Mouse (Mus musculus) hindbrain, embryonic 13.5 days (tissue): ENCODE results near the gene Anapc11. TPM values are rescaled to one million over a fixed set of nuclear protein-coding genes. Genes with fewer than 3 reads are reported as not detected.
A peak's percentile ranks its signal among the peaks of the same experiment; 100 is the strongest.

Experiments
- ATAC-seq: fragments of 200-750 bp; cut with Nextera tagmentation; 2 replicates; pipeline ENCODE4 v1.8.0; 2017; ENCODE audit warnings: moderate TSS enrichment; ENCODE audit not compliant: low FRiP score
- H3K27ac ChIP-seq: fragments of 300-500 bp; sonication (generic); 2 replicates; pipeline ENCODE4 v1.5.1; 2015; ENCODE audit warnings: inconsistent platforms, mild to moderate bottlenecking, moderate library complexity
- H3K27me3 ChIP-seq: fragments of 300-500 bp; sonication (generic); 2 replicates; pipeline ENCODE4 v1.6.1; 2015; ENCODE audit warnings: mild to moderate bottlenecking, inconsistent platforms
- H3K36me3 ChIP-seq: fragments of 300-500 bp; sonication (generic); 2 replicates; pipeline ENCODE4 v1.6.1; 2015; ENCODE audit warnings: mild to moderate bottlenecking, inconsistent platforms
- H3K4me1 ChIP-seq: fragments of 300-500 bp; sonication (generic); replicated peaks from 2 replicates; pipeline ENCODE4 v1.6.1; 2015; ENCODE audit warnings: inconsistent platforms
- H3K4me2 ChIP-seq: fragments of 300-500 bp; sonication (generic); 2 replicates; pipeline ENCODE4 v1.6.1; 2015; ENCODE audit warnings: inconsistent platforms, mild to moderate bottlenecking, moderate library complexity
- H3K4me3 ChIP-seq: fragments of 300-500 bp; sonication (generic); 2 replicates; pipeline ENCODE4 v1.5.1; 2015; ENCODE audit warnings: mild to moderate bottlenecking, inconsistent platforms
- H3K9ac ChIP-seq: fragments of 300-500 bp; sonication (generic); 2 replicates; pipeline ENCODE4 v1.6.1; 2015; ENCODE audit warnings: mild to moderate bottlenecking, inconsistent platforms
- H3K9me3 ChIP-seq: fragments of 300-500 bp; sonication (generic); 2 replicates; pipeline ENCODE4 v1.6.1; 2016; ENCODE audit warnings: inconsistent platforms
- WGBS: fragments of 180-500 bp; shearing (Covaris S2); methylation state at CpG from one replicate; pipeline ENCODE4 v1.1.7; 2015; 5-methylcytosine and 5-hydroxymethylcytosine counted together
- polyA plus RNA-seq: library from polyadenylated mRNA; unstranded; fragments of >200 nt; fragmentation: Nextera tagmentation; extraction: Ambion mirVana; gene quantifications from 2 replicates; pipeline ENCODE4 v1.2.1, GENCODE M21; 2015

The Anapc11 gene
- polyA plus RNA-seq, 1 experiment from 2014 or later, result 192 TPM

GRCm38 (mm10) chr11:120588531-120588930, 9.7 kb upstream of the Anapc11 start:
- ATAC-seq, result no peak
- Histone ChIP-seq H3K4me2 (no peak overlapping the region), H3K27ac (no peak overlapping the region), H3K27me3 (no peaks in the 10 kb centered on the region), H3K4me3 (no peak overlapping the region), H3K4me1 (no peaks in the 10 kb centered on the region), H3K36me3 (peaks cover 88% of the 10 kb centered on the region), H3K9me3 (peaks cover 4% of the 10 kb centered on the region; the same call in 1 of the 2 replicates), H3K9ac (no peak overlapping the region)
- 93% methylated on average over 6 of the region's 6 CpGs for WGBS

DNA sequence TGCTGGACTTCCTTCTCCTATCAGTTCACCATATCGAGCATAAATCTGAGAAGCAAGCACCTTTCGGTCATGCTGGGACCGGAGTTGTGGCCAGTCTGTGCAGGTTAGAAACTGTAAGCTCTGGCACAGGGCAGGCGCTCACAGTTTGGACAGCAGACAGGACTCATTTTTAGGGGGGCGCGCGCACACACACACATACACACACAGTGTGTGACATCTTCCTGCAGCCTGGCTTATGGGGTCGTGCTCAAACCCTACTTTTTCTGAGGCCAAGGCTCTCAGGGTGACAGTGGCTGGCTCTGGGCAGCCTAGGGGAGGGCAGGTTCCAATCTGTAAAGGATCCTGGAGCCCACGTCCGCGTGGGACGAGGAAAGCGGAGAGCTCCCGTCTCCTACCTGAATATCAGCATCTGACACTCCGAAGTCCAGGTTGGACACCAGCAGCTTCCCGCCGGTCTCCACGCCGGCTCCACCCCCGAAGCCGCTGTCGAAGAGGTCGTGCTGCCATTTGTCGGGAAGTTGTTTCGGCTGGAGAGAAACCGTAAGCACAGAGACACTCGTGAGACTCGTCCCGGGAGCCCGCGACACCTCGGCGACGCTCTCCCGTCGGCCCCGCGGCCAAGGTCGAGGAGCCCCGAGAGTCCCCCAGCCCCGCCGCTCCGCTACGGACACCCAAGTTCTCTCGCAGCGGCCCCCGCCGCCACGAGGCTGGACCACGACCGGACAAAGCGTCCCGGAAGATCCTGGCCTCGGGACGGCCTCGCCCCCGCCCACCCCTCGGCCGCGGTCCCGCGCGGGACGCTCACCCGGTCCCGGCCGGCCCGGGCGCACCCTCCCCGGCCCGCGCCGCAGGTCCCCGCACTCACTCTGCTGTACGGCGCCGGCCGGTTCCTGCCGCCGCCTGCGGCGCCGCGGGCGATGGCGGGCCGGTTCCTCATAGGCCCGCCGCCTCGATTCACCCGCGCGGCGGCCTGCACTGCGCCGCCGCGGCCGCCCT, 683 bp upstream of the Anapc11 start:
- Histone ChIP-seq H3K9ac (peak overlapping the region; percentile 99), H3K9me3 (no peaks in the 10 kb centered on the region), H3K4me1 (peaks cover 28% of the 10 kb centered on the region), H3K4me3 (peak overlapping the region; percentile 100), H3K27ac (peak overlapping the region; percentile 92), H3K36me3 (peaks cover 63% of the 10 kb centered on the region), H3K4me2 (peak overlapping the region; percentile 96), H3K27me3 (no peaks in the 10 kb centered on the region)
- ATAC-seq, result peak; percentile 67
- WGBS, result 6% methylated on average over 81 of the region's 99 CpGs

- Histone ChIP-seq H3K4me2 (peak overlapping the region; percentile 79), H3K4me3 (peak overlapping the region; percentile 100), H3K27ac (peak overlapping the region; percentile 92; the same call in 1 of the 2 replicates), H3K36me3 (peaks cover 63% of the 10 kb centered on the region), H3K4me1 (peaks cover 28% of the 10 kb centered on the region), H3K27me3 (no peaks in the 10 kb centered on the region), H3K9ac (peak overlapping the region; percentile 79), H3K9me3 (no peaks in the 10 kb centered on the region)
- WGBS, result 49% methylated on average over 17 of the region's 17 CpGs
- ATAC-seq, result 0 out of 2 replicates have a peak, but pooled peaks have one; percentile 7
Measured at GRCm38 (mm10) chr11:120598990-120599549, 849 bp downstream of the Anapc11 start.

DNA sequence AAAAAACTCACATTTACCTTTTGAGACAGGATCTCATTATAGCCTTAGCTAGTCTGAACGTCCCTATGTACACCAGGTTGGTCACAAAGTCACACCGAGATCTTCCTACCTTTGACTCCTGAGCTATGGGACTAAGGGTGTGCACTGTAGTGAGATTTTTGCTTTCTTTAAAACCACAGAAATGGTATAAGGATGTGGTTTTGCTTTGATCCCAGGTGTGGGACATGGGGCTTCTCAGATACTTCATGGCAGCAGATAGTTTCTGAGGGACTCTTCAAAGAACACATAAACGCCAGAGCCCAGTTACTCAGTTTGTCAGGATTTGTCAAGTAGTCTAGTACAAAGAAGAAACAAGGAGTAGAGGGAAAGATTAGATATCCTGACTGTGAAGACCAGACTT, 2.5 kb downstream of the Anapc11 start:
- Histone ChIP-seq H3K27ac (no peak overlapping the region), H3K36me3 (peaks cover 65% of the 10 kb centered on the region), H3K9me3 (no peaks in the 10 kb centered on the region), H3K9ac (no peak overlapping the region), H3K27me3 (no peaks in the 10 kb centered on the region), H3K4me3 (no peak overlapping the region), H3K4me2 (no peak overlapping the region), H3K4me1 (peaks cover 28% of the 10 kb centered on the region)
- ATAC-seq, result no peak
- 93% methylated on average over 3 of the region's 3 CpGs for WGBS

- peaks cover 23% of the 10 kb centered on the region for H3K4me1 ChIP-seq
- H3K4me2 ChIP-seq, result no peak overlapping the region
- H3K27ac ChIP-seq, result no peak overlapping the region
- ATAC-seq, result no peak
- H3K36me3 ChIP-seq, result peaks cover 67% of the 10 kb centered on the region
- H3K9ac ChIP-seq, result no peak overlapping the region
- no peak overlapping the region for H3K4me3 ChIP-seq
- H3K9me3 ChIP-seq, result no peaks in the 10 kb centered on the region
- WGBS, result 89% methylated on average over 2 of the region's 2 CpGs
- peaks cover 18% of the 10 kb centered on the region for H3K27me3 ChIP-seq
Measured at GRCm38 (mm10) chr11:120603545-120603944, 5.3 kb downstream of the Anapc11 start.

DNA sequence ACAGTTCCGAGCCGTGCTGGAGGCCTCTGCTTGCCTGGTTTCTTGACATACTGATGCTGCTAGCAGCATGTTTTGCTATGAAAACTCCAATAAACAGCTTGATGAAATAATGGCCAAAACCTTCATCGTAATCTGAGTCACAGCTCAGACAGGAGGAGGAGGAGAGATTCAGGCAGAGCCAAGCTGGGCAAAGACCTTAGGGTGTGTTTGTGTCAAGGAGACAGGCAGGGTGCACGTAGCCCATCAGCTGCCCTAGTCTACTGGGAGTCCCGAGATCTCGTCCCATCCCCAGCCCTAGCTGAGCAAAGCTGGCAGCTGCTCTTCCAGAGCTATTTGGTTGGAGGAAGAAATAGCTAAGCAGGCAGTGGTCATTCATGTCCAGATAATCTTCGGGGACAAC, 7.4 kb downstream of the Anapc11 start:
- Histone ChIP-seq H3K4me1 (peaks cover 18% of the 10 kb centered on the region), H3K4me2 (no peak overlapping the region), H3K9me3 (no peaks in the 10 kb centered on the region), H3K4me3 (no peak overlapping the region), H3K27ac (no peak overlapping the region), H3K36me3 (peaks cover 77% of the 10 kb centered on the region), H3K9ac (no peak overlapping the region), H3K27me3 (peaks cover 32% of the 10 kb centered on the region)
- 92% methylated on average over 7 of the region's 7 CpGs for WGBS
- ATAC-seq, result no peak

- no peak for ATAC-seq
- H3K9ac ChIP-seq, result no peak overlapping the region
- no peak overlapping the region for H3K4me3 ChIP-seq
- WGBS, result 79% methylated on average over 4 of the region's 4 CpGs
- peaks cover 78% of the 10 kb centered on the region for H3K36me3 ChIP-seq
- H3K9me3 ChIP-seq, result no peaks in the 10 kb centered on the region
- H3K27ac ChIP-seq, result no peak overlapping the region
- H3K4me1 ChIP-seq, result peaks cover 18% of the 10 kb centered on the region
- no peak overlapping the region for H3K4me2 ChIP-seq
- peaks cover 32% of the 10 kb centered on the region for H3K27me3 ChIP-seq
Measured at GRCm38 (mm10) chr11:120606764-120607163, 8.5 kb downstream of the Anapc11 start.

DNA sequence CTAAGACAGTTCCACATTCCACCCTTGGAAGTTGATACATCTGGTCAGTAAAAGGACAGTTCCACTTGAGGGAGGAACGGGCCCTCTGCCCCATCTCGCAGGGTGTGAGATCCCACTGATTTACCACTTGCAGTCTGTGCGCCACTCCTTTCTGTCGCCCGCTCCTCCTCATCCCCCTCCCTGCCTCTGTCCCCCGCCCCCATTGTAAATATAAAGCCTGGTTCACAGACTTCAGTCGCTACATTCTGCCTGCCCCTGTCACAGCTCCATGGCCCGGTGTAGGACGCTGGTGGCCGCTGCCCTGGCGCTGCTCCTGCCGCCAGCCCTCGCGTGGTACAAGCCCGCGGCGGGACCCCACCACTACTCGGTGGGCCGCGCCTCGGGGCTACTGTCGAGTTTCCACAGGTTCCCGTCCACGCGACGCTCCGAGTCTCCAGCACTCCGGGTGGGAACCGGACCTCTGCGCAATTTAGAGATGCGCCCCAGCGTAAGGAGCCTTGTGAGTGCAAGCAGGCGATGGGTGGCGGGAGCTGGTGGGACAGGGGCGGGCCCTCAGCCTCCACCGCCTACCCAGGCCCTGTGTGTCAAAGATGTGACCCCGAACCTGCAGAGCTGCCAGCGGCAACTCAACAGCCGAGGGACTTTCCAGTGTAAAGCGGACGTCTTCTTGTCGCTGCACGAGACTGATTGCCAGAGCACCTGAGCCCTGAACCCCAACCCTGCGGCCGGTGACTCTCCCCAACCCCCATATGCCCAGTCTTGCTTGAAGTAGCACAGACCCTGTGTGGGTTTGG, 10.2 kb downstream of the Anapc11 start, which contains the start of gene Npb:
Gene Npb (plus strand): TSS at position 237 of the 794 bp plus-strand sequence.
- peaks cover 32% of the 10 kb centered on the region for H3K27me3 ChIP-seq
- H3K4me1 ChIP-seq, result peaks cover 21% of the 10 kb centered on the region
- peaks cover 78% of the 10 kb centered on the region for H3K36me3 ChIP-seq
- no peak within 1 kb of the TSS for H3K27ac ChIP-seq
- H3K4me2 ChIP-seq, result peak within 1 kb of the TSS; percentile 48
- peak within 1 kb of the TSS; percentile 25 for H3K4me3 ChIP-seq
- ATAC-seq, result no peak
- WGBS, result 6% methylated on average over 45 of the region's 45 CpGs
- H3K9ac ChIP-seq, result peak within 1 kb of the TSS; percentile 61
- no peaks in the 10 kb centered on the region for H3K9me3 ChIP-seq

DNA sequence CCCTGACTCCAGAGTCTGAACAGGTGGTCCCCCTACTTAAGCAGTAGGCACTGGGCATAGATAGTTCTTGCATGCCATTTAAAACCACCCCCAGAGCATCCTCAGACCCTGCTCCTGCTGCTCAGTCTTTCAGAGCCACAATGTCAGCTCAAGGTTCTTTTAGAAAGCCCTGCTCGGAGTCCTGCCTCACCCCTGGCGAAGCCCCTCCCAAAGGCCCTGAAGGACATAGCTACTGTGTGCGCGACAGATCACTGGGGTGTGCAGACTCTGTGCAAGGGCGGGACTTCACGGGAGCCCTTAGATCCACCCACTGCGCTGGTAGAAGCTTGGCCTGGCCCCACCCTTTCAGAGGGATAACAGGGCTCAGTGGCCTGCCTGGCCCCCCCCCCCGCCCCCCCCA, 11.0 kb downstream of the Anapc11 start:
- H3K27ac ChIP-seq, result no peak overlapping the region
- H3K4me1 ChIP-seq, result peaks cover 21% of the 10 kb centered on the region
- H3K36me3 ChIP-seq, result peaks cover 78% of the 10 kb centered on the region
- H3K27me3 ChIP-seq, result peaks cover 32% of the 10 kb centered on the region
- 43% methylated on average over 7 of the region's 8 CpGs for WGBS
- no peak overlapping the region for H3K4me2 ChIP-seq
- H3K4me3 ChIP-seq, result no peak overlapping the region
- no peak; the same call in 1 of the 2 replicates for ATAC-seq
- no peaks in the 10 kb centered on the region for H3K9me3 ChIP-seq
- 0 out of 2 replicates have a peak overlapping the region, but pooled peaks have one; percentile 61 for H3K9ac ChIP-seq

- 81% methylated on average over 9 of the region's 9 CpGs for WGBS
- Histone ChIP-seq H3K9me3 (no peaks in the 10 kb centered on the region), H3K4me1 (peaks cover 27% of the 10 kb centered on the region), H3K27ac (no peak overlapping the region), H3K36me3 (peaks cover 74% of the 10 kb centered on the region), H3K27me3 (peaks cover 32% of the 10 kb centered on the region), H3K9ac (0 out of 2 replicates have a peak overlapping the region, but pooled peaks have one; percentile 2), H3K4me3 (no peak overlapping the region), H3K4me2 (no peak overlapping the region)
- ATAC-seq, result no peak
Measured at GRCm38 (mm10) chr11:120610477-120611046, 12.3 kb downstream of the Anapc11 start.

DNA sequence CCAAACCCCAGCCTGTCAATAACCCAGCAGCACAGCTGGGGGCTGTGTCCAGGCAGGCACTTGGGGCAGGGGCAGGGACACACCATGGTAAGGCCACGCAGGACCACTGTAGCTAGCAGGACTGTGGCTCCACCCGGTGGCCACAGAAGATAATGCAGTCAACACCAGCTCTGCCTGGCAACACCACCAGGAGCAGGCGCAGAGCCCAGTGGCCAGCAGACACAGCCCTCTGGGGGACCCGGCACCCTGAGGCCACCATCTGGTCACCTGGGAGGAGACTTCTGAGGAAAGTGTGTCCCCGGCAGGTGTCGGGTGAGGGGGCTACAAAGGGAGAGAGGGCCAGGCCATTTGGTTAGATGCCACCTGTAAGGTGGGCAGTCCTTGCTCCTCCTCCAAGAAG, 14.5 kb downstream of the Anapc11 start:
- no peak for ATAC-seq
- Histone ChIP-seq H3K4me2 (no peak overlapping the region), H3K27me3 (peaks cover 22% of the 10 kb centered on the region), H3K9me3 (no peaks in the 10 kb centered on the region), H3K27ac (no peak overlapping the region), H3K4me3 (no peak overlapping the region), H3K9ac (no peak overlapping the region), H3K36me3 (peaks cover 58% of the 10 kb centered on the region), H3K4me1 (peaks cover 43% of the 10 kb centered on the region)
- WGBS, result 33% methylated on average over 6 of the region's 6 CpGs
